Mouse (Mus musculus) cerebellum, postnatal 25 days (tissue): Measurements from ENCODE around the gene Mau2.
"Not testable (repeated sequence)": the region's sequence is repeated elsewhere in the genome, so short reads cannot be mapped to it uniquely, and the experiment has no call there.

Source experiments
- DNase-seq, 2 experiments: peaks; one replicate each; pipeline ENCODE4 v3.0.0; 2021; ENCODE audit warnings: mixed read lengths in 2 of 2

Gene Mau2

GRCm38 (mm10) chr8:70042583-70043455 lies at the start of gene Mau2, which contains the start of gene Sugp1:
TSS of gene Mau2 (minus strand) at chr8:70042734.
TSS of gene Sugp1 (plus strand) at chr8:70042813.
- DNase-seq: peak; percentile 98

GRCm38 (mm10) chr8:70089296-70089960 lies 46.9 kb upstream of the Mau2 start:
- no peak for DNase-seq

- peak; percentile 66 to 77 for DNase-seq
Observed at GRCm38 (mm10) chr8:70087836-70088650, 45.5 kb upstream of the Mau2 start.

DNA sequence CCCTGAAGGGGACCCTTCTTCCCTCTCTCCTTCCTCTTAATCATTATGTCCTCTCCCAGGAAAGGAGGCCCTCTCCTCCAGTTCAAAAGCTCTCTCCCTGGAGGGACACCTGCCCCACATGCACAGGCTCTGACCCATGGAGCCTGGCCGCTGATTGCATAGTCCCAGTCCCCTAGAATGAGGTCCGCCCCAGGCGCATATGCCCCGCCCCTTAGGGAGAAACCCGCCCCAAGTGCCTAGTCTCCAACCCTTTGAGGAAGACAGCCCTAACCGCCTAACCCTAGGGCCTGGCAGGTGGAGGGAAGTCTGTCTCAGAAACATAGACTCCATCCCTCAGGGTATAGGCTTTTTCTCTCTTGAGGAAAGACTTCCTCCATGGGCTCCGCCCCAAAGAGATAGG lies 44.7 kb upstream of the Mau2 start:
- no peak for DNase-seq

- no peak for DNase-seq
Observed at GRCm38 (mm10) chr8:70086151-70086550, 43.6 kb upstream of the Mau2 start.

GRCm38 (mm10) chr8:70084191-70085065 lies 41.9 kb upstream of the Mau2 start:
- peak; percentile 61 to 65 for DNase-seq

- peak; percentile 88 to 93 for DNase-seq
Observed at GRCm38 (mm10) chr8:70083285-70083684, 40.8 kb upstream of the Mau2 start, which contains the start of gene Hapln4. TSS of gene Hapln4 (plus strand) at chr8:70083457.

DNA sequence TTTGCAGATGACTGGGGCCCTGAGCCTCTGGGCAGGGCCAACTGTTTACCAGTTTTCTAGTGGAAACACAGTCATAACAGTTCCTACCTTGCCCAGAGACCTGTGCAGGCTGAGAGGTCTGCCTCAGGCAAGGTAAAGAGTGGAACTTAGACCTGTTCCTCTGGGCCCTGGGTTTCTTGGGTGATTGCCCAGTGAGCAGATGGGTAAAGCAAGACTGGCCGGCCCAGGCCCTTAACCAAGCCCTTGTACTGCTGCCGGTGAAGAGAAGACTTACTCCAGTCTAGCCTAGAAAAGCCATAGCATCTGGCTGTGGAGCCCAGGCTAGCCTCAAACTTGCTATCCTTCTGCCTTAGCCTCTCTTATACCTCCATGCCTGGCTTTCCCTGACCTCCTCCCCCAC lies 39.4 kb upstream of the Mau2 start:
- DNase-seq: peak in 1 of 2 experiments; percentile 63

GRCm38 (mm10) chr8:70073682-70074081 lies 31.1 kb upstream of the Mau2 start:
- DNase-seq: no peak

DNA sequence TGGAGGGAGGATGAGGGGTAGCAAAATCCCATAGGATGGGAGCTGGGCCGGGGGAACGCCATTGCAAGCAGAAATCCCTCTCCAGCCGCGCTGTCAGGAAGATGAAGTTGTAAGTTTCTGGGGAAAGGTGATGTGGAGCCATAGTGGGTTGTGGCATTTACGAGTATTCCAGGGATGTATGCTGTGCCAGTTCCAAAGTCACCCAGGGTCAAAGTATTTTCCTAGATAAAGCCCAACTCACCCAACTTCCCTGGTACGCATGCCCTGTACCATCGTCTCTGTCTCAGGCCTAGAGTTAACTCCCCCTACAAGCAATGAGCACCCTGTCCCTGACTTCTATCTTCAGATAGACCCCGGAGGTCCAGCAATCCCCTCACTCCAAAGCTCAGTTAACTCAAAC lies 30.6 kb upstream of the Mau2 start:
- DNase-seq: no peak

GRCm38 (mm10) chr8:70072441-70073069 lies 30.0 kb upstream of the Mau2 start, which contains the start of gene Tm6sf2:
TSS of gene Tm6sf2 (plus strand) at chr8:70072924.
- peak in 1 of 2 experiments; percentile 15 for DNase-seq

- DNase-seq: no peak
Observed at GRCm38 (mm10) chr8:70071836-70072440, 29.4 kb upstream of the Mau2 start.

DNA sequence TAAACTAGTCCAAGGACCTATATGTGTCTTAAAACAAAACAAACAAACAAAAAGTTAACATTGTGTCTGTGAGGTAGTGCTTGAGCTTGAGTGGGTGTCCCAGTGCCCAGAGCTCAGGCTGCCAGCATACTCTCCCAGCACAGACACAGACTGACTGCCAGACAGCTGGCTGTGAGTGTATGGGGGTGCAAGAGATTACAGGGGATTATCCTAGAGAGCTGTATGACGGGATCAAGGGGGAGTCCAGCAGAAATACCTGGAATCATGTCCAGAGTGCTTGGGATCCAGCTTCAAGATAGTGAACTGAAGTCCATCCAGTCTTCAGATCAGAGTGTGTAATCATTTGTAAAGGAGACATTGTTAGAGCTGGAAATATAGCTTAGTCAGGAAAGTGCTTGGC lies 15.2 kb upstream of the Mau2 start:
- DNase-seq: no peak

GRCm38 (mm10) chr8:70050434-70050833 lies 7.9 kb upstream of the Mau2 start:
- DNase-seq: not testable (repeated sequence)

- no peak for DNase-seq
Observed at GRCm38 (mm10) chr8:70049662-70050061, 7.1 kb upstream of the Mau2 start.

DNA sequence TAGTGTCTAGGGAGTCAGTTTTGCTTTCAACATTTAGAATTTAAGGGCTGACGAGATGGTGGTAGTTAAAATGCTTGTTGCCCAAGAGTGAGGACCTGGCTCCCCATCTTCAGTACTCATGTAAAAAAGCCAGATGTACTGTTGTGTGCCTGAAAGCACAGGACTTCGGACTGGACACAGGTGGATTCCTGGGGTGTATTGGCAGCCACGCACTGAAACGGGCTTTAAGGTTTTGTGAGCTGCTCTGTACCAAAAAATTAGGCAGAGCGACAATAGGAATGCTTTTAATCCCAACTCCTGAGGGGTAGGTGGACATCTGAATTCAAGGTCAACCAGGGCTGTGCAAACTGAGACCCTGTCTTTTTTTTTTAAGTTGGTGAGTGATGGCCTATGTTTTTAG lies 1.5 kb upstream of the Mau2 start:
- DNase-seq: no peak

DNA sequence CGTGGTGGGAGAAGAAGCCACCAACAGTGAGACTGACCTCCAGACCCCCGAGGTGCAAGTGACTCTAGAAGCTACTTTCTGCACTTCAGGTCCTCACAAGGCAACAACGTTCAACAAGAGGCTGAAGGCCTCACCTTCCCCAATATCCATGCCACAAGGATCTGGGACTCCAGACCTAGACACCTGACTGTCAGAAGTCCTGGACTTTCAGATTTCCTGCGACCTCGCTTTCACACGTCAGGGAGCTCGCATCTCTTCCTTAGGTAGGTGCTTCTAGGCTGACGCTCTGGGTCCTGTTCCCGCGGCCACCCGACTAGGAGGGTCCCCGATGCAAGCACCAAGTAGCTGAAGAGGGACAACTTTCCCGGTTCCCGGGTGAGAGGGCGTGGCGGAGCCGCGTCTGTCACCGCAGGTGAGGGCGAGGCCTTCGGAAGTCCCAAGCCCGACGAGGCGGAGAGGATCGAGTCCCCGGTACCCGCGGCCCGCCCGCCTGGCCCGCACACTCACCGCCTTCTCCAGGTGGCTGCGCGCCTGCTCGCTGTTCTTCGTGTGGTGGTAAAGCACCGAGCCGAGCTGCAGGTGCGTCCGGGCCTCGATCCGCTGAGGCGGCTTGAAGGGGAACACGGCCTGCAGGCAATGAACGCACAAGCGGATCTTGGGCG lies 518 bp downstream of the Mau2 start:
- peak in 1 of 2 experiments; percentile 59 for DNase-seq

DNA sequence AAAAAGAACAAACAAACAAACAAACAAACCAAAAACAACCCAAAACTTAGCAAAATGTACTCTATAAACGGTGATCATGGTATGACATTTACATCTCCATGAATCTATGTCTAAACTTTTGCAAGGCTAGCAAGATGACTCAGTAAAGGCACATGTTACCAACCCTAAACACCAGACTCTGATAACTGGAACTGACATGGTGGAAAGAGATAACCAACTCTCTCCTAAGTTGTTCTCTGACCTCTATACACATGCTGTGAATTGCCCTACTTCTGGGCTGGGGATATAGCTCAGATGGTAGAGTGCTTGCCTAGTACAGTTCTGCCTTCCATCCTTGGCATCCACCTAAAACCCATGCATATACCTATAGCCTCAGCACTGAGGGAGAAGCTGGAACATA lies 4.5 kb downstream of the Mau2 start:
- no peak for DNase-seq

DNA sequence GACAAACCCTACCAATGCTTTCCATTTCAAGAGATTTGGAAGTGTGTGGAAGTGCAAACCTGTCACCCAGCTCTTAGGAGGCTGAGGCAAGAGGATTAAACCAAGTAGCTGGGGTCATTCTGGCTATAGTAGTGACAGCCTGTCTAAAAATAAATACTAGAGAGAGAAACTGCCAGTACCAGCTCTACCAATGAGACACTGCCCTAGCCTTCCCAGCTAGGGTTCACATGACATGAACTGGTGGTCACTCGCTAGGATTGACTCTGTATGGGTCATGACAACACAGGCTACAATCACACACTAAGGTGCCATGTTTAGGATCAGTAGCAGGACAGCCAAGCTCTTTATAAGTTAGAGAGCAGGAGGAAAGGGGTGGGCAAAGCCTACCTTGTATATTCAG lies 12.3 kb downstream of the Mau2 start:
- no peak for DNase-seq

DNA sequence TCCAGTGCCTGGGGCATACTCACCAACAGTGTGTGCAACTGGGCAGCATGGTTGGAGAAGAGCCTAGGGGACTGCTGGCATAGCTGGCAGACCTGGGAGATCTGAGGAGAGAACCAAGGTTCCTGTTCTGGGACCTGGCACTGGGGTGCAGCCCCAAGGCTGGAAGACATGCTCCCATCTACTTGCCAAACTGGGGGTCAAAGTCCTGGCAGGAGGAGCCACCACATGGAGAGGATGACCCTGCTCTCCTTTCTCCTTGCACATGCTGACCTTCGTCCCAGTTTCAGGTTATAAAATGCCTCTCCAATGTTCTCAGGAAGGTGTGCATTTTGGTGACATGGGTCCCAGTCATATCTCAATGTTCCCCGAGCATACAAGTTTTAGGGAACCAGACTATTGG lies 16.4 kb downstream of the Mau2 start:
- DNase-seq: no peak
